Mouse (Mus musculus) C2C12 (cell line): Measurements from ENCODE around the gene Hist1h4j. TPM values are rescaled to one million over a fixed set of nuclear protein-coding genes. Genes with fewer than 3 reads are reported as not detected.
"Not testable (repeated sequence)": the region's sequence is repeated elsewhere in the genome, so short reads cannot be mapped to it uniquely, and the experiment has no call there.

Experiments used
- H3K27me3 ChIP-seq: one replicate; pipeline ENCODE4 v1.6.1; 2011; ENCODE audit not compliant: control insufficient read depth, insufficient read depth, insufficient read length
- H3K36me3 ChIP-seq: one replicate; pipeline ENCODE4 v1.6.1; 2011; ENCODE audit not compliant: control insufficient read depth, insufficient read depth
- H3K4me3 ChIP-seq: one replicate; pipeline ENCODE4 v1.5.1; 2011; ENCODE audit warnings: mild to moderate bottlenecking, control low read depth; ENCODE audit not compliant: poor library complexity, insufficient read depth, severe bottlenecking
- H3K79me2 ChIP-seq: one replicate; pipeline ENCODE4 v1.6.1; 2011; ENCODE audit not compliant: control insufficient read depth, insufficient read depth
- H3K79me3 ChIP-seq: one replicate; pipeline ENCODE4 v1.6.1; 2011; ENCODE audit warnings: low read depth, control low read depth
- H3ac ChIP-seq: one replicate; pipeline ENCODE3; 2011; ENCODE audit warnings: low read depth; ENCODE audit not compliant: control insufficient read depth, insufficient read length
- CEBPB ChIP-seq: IDR thresholded peaks from one replicate; pipeline ENCODE4 v1.6.1; 2011; ENCODE audit warnings: low read depth, mild to moderate bottlenecking, control low read depth, moderate library complexity
- CTCF ChIP-seq: IDR thresholded peaks from one replicate; pipeline ENCODE4 v1.5.1; 2011; ENCODE audit not compliant: control insufficient read depth, insufficient read depth, insufficient read length
- FOSL1 ChIP-seq: IDR thresholded peaks from one replicate; pipeline ENCODE4 v1.8.0; 2011; ENCODE audit warnings: mild to moderate bottlenecking, low read length; ENCODE audit not compliant: poor library complexity, insufficient read depth, severe bottlenecking
- MAX ChIP-seq: IDR thresholded peaks from one replicate; pipeline ENCODE4 v1.6.1; 2011; ENCODE audit warnings: mild to moderate bottlenecking, control low read depth
- MYOD1 ChIP-seq: IDR thresholded peaks from one replicate; pipeline ENCODE4 v1.6.1; 2011; ENCODE audit warnings: low read depth; ENCODE audit not compliant: control insufficient read depth, insufficient read length
- MYOG ChIP-seq: IDR thresholded peaks from one replicate; pipeline ENCODE4 v1.6.1; 2011; ENCODE audit not compliant: control insufficient read depth, insufficient read length; ENCODE audit errors: extremely low read depth
- USF1 ChIP-seq: IDR thresholded peaks from one replicate; pipeline ENCODE4 v1.6.1; 2011; ENCODE audit warnings: low read depth, mild to moderate bottlenecking, control low read depth, moderate library complexity
- polyA plus RNA-seq: library from polyadenylated mRNA; unstranded; fragments of >200 nt; fragmentation: generic; extraction: Trizol; gene quantifications from one replicate; pipeline ENCODE4 v1.2.1, GENCODE M21; 2012; ENCODE audit warnings: missing spikeins

The Hist1h4j gene
- polyA plus RNA-seq, 1 experiment: 2.9 TPM

- Histone ChIP-seq H3K27me3 (no peaks in the 10 kb centered on the region), H3K4me3 (peak overlapping the region; percentile 31), H3ac (peak overlapping the region; percentile 82), H3K79me3 (peaks cover 9% of the 10 kb centered on the region), H3K79me2 (peaks cover 28% of the 10 kb centered on the region), H3K36me3 (peaks cover 3% of the 10 kb centered on the region)
- TF ChIP-seq CEBPB: no peak
- TF ChIP-seq CTCF: no peak
- no peak for TF ChIP-seq MAX
- no peak for TF ChIP-seq MYOD1
- TF ChIP-seq FOSL1: no peak
- no peak for TF ChIP-seq MYOG
- TF ChIP-seq USF1: no peak
Observed at GRCm38 (mm10) chr13:21749387-21750158, 14.7 kb downstream of the Hist1h4j start.

DNA sequence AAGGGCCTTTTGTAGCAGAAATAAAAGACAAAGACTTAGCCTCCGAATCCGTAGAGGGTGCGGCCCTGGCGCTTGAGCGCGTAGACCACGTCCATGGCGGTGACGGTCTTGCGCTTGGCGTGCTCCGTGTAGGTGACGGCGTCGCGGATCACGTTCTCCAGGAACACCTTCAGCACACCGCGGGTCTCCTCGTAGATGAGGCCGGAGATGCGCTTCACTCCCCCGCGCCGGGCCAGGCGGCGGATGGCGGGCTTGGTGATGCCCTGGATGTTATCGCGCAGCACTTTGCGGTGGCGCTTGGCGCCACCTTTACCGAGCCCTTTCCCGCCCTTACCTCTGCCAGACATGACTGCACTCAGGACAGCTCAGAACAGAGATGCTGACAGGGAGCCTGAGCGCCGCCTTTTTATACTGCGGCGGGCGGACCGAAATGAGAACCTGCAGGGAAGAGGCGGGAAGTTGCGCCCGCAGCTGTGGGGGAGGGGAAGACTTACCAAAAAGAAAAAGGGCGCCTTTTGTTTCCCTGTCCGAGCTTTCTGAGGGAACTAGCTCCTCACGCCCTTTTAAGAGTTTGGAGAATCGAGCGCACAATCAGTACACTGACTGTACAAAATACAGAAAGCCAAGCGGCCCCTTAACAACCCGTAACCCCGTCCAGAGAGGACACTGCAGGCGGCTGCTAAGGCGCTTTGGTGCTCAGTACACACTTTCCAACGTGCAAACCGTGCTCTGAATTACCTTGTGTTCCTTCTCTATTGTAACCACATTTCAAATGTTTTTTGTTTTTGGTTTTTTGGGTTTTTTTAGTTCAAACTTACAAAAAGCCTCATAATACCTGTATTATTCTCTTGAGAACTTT is 15.5 kb downstream of the Hist1h4j start, which contains the start of gene Hist1h4k:
Gene Hist1h4k, minus strand, starts transcription at position 347 of the 859 bp plus-strand sequence.
- TF ChIP-seq CEBPB: peak; percentile 18
- H3K79me2 ChIP-seq: peaks cover 28% of the 10 kb centered on the region

GRCm38 (mm10) chr13:21751417-21751816 is 16.6 kb downstream of the Hist1h4j start:
- Histone ChIP-seq H3K27me3 (no peaks in the 10 kb centered on the region), H3K79me2 (peaks cover 28% of the 10 kb centered on the region), H3K4me3 (no peak overlapping the region), H3ac (no peak overlapping the region), H3K36me3 (peaks cover 3% of the 10 kb centered on the region), H3K79me3 (peaks cover 9% of the 10 kb centered on the region)
- no peak for TF ChIP-seq CTCF
- no peak for TF ChIP-seq CEBPB
- no peak for TF ChIP-seq MYOD1
- TF ChIP-seq MAX: no peak
- no peak for TF ChIP-seq USF1
- TF ChIP-seq FOSL1: no peak
- no peak for TF ChIP-seq MYOG

More for the DNA sequence above, 15.5 kb downstream of the Hist1h4j start, which contains the start of gene Hist1h4k:
- H3K79me3 ChIP-seq, H3K27me3 ChIP-seq, H3K36me3 ChIP-seq: not testable (repeated sequence)
- Histone ChIP-seq H3ac (peak within 1 kb of the TSS; percentile 82), H3K4me3 (peak within 1 kb of the TSS; percentile 31)

DNA sequence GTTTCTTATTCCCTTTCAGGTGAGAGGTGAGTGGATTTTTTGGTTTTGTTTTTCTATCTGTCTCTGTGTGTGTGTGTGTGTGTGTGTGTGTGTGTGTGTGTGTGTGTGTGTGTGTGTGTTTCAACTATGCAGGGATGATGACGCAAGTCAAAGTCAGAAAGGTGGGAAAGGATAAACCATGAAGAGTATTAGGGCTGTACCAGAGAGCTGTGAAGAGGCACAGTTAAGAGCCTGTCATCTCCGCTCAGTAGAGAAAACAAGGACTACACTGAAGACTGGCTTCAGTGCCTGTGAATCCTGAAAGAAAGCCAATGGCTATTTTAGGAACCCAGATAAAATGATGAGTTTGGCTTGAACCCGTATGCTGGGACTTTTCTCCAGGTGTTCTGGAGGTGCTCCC is 17.0 kb downstream of the Hist1h4j start:
- no peaks in the 10 kb centered on the region for H3K27me3 ChIP-seq
- H3K4me3 ChIP-seq: no peak overlapping the region
- peaks cover 9% of the 10 kb centered on the region for H3K79me3 ChIP-seq
- H3K36me3 ChIP-seq: peaks cover 3% of the 10 kb centered on the region
- no peak overlapping the region for H3ac ChIP-seq
- TF ChIP-seq CEBPB (peak; percentile 33), FOSL1 (no peak)
- peaks cover 28% of the 10 kb centered on the region for H3K79me2 ChIP-seq

- peaks cover 9% of the 10 kb centered on the region for H3K79me3 ChIP-seq
- H3K4me3 ChIP-seq: no peak overlapping the region
- peak overlapping the region; percentile 8 for H3ac ChIP-seq
- H3K27me3 ChIP-seq: no peaks in the 10 kb centered on the region
- no peak for TF ChIP-seq CTCF
- no peak for TF ChIP-seq MYOG
- TF ChIP-seq CEBPB: no peak
- no peak for TF ChIP-seq MAX
- no peak for TF ChIP-seq FOSL1
- no peak for TF ChIP-seq MYOD1
- TF ChIP-seq USF1: no peak
- H3K36me3 ChIP-seq: peaks cover 2% of the 10 kb centered on the region
- H3K79me2 ChIP-seq: peaks cover 23% of the 10 kb centered on the region
Observed at GRCm38 (mm10) chr13:21752356-21752755, 17.5 kb downstream of the Hist1h4j start.
